Mouse (Mus musculus) kidney, adult 2 months (tissue): ENCODE results near the gene Znrf1.

Source experiments
- CTCF ChIP-seq: fragments of 200-500 bp; conservative IDR thresholded peaks from 2 replicates; pipeline ENCODE4 v1.5.1; 2011; ENCODE audit warnings: low read depth, mild to moderate bottlenecking, control low read depth, low read length, moderate library complexity, mixed read lengths; ENCODE audit not compliant: insufficient read depth, insufficient read length
- POLR2A ChIP-seq: fragments of 200-500 bp; IDR thresholded peaks from one replicate; pipeline ENCODE4 v1.6.1; 2011; ENCODE audit warnings: low read depth, low read length, control low read depth

DNA sequence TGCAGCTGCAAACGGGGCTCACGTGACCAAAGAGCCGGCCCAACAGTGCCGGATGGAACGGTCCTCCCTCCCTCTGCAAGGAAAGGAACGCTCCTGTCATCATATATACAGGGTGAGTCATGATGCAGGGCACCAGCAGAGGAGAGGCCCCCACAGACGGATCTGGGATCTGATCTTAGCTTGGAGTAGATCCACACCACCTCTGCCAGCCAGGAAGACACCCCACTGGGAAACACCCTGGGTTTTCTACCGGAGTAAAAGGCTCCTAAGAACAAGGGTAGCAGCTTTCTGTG lies 90.6 kb downstream of the Znrf1 start:
- no peak for TF ChIP-seq CTCF
- no peak for TF ChIP-seq POLR2A
